Mouse (Mus musculus) left cerebral cortex, adult 11 months (tissue): Measurements from ENCODE around the gene Gatm.

Source experiments
- DNase-seq: peaks from one replicate; pipeline ENCODE4 v3.0.0; 2022; ENCODE audit warnings: low spot score

Gatm gene

GRCm38 (mm10) chr2:122608820-122609219 lies 2.3 kb downstream of the Gatm start:
- no peak for DNase-seq

DNA sequence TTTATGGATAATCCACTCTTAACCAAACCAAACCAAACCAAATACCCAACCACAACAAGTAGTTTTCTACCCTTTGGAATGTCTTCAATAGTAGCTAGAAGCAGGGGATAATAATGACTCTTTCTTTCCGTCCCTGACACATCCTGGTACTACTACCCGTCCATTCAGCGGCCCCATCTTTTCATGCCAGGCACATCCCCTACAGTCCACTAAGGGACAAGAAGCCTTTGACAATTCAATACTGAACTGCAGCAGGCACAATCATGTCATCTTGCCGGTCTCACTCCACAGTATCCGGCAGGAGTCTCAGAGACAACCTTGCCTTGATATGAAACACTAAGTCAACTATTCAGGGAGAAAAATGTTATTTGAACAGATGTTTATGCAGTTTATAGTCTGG lies 5.3 kb downstream of the Gatm start:
- DNase-seq, result no peak

DNA sequence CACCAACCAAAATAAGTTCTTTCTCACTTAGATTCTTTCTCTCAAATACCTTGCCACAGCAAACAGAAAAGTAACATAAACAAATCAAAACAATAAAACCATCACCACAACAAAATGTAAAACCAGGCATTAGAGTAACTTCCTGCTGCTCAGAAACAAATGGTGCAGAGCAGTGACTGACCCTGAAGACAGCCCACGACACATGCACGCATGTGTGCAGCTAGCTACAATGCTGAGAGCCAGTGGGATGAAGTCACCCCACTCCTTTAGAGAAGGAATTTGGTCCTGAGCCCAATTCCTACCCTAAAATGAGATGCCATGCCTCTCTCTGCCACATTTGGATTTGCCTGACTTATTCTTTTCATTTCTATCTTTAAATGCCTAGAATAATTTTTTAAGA lies 9.7 kb downstream of the Gatm start:
- no peak for DNase-seq

DNA sequence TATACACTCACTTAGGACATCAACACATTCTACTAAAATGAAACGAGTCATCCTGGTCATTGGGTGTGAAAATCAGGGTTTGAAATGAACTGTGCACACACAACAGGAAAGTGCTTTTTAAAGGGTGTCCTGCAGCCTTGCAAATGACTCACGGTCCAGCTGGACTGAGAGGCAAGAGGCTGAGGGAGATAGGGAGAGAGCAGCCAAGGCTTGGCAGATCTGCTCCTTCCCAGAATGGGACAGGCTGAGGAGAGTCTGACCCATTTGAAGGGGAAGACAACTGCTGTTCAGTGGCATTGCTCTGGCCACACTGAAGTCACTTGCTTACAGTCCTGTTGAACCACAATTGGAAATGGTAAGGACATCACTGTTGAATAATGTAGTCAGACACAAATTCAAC lies 11.4 kb downstream of the Gatm start:
- DNase-seq, result no peak

DNA sequence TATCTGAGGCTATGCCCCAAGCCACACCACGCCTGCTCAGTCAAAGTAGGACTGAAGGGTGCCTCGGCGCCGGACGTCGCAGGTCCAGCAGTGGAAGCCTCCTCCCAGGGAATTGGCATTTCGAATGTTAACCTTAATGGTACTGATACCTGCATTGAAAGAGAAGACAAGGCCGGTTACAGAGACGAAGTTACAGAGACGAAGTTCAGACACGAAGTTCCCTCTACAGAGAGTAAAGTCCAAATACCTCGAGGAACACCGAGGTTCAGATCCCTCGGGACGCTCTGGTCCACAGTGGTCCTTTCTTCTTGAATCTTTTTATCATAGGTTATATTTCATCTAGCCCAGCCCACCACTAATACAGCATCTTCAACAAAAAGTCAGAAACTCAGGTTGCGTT lies 15.6 kb downstream of the Gatm start:
- no peak for DNase-seq

DNA sequence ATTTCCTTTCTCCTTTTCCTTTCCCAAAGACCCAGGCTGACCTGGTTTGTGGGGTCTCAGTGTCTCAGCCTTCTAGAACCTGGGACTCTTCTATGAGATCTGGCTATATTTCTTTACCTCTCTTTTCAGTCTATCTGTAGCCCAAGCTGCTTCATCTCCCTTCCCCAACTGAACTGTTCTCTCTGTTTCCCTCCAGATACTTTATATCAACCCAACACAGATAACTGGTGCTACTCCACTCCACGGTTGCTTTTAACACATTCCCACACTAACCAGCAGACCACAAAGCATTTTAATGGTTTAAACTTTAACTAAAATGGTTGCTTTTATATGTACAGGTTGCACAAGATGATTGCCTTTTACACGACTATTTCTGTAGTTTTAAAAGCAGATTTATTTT lies 19.9 kb downstream of the Gatm start:
- no peak for DNase-seq

DNA sequence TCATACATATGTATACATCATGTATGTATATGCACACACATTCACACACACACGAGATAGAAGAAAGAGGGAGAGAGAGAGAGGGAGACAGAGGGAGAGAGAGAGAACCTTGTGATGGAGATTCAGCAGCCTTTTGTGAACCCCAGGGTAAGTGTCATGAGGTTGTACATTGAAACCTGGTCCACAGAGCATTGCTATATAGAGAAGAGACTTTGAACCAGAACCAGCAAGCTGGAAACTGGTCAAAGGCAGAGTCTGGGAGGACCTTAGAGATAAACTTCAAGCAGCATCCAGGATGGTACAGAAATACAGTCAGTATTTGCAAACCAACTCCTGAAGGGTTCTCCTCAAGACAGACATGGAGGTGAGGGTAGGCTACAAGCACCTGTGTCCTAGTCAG lies 20.8 kb downstream of the Gatm start:
- DNase-seq, result no peak

DNA sequence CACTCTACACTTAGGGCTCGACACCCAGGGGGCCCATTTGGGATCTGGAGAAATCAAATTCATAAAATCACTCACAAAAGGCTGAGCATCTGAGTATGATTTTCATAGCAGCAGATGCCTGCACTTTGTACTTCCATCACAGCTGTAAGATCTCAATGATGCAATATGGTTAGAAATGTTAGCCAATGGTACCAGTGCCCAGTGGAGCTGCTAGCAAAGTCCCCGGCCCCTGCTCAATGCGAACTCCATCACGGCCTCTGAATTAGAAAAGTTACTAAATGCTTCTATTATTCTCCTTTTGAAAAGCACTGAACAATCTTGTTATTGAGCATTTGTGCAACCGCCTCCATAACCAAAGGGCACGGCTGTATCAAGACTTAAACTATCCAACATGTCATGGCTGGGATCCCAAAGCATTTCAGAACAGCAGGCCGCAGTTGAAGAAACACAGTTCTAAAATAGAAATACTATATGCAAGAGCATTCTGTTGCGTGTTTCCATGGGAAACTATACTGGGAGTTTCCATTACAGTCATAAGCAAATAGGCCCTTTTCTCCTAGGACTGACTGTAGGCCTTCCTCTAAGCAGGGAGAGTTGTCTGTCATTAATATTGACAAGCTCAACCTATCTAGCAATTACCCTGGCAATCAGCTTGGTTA lies 23.1 kb downstream of the Gatm start:
- DNase-seq, result no peak

DNA sequence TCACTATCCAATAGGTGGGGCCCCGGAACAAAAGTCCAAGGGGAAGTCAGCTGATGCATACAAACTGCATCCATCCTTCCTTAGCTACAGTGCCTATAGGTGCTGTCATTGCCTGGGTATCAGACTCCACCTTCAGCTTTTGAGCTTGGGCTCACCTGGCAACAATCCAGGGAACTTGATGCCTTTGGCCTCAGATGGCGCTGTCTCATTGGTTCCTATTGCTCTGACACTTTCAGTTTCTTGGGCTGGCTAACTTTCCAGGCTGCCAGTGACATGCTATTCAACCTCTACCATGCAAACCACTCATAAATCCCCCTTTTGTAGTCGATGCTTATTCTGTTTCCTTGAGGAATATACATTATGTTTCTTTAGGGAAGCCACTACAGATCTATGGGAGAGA lies 24.8 kb downstream of the Gatm start:
- DNase-seq, result no peak

- DNase-seq, result no peak
These were observed 28.8 kb downstream of the Gatm start for GRCm38 (mm10) chr2:122582324-122582723.

- DNase-seq, result no peak
These were observed 29.6 kb downstream of the Gatm start for GRCm38 (mm10) chr2:122581361-122582017.

DNA sequence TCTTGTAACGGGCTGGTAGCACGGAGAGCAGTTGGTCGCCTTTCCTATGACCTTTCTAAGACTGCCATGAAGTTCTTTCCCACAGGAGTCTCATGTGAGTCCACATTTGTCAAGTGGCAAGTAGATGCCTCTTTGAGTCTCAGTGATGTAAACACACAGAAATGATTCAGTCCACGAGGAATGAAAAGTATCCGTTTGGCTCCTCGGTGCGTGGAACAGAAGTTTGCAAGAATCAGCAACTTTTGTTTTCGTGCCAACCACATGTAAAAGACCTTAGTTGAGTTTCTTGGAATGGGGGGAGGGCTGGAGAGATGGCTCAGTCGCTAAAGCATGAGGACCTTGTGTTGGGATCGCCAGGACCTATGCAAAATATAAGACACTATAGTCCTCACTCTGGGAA lies 30.7 kb downstream of the Gatm start:
- DNase-seq, result no peak

- DNase-seq, result no peak
These were observed 33.8 kb downstream of the Gatm start for GRCm38 (mm10) chr2:122577316-122577715.

GRCm38 (mm10) chr2:122576295-122576694 lies 34.8 kb downstream of the Gatm start:
- DNase-seq, result no peak

- DNase-seq, result no peak
These were observed 35.6 kb downstream of the Gatm start for GRCm38 (mm10) chr2:122575470-122575869.

DNA sequence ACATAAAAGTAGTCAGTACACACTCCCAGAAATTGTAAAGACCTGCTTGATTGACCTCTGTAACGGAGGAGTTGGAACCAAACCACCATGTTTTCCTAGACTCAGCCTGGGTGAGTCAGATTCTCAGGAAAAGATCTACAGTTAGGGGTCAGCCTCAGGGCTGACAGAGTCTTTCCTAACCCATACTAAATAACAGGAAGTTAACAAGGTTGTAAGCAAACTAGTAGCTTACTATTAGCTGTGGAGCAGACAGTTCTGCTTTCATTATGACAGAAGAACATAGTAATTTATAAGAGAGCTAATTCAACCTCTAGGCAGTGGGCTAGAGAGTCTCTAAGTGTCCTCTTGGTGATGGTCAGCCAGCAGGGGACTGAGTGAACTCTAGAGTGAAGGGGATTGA lies 38.7 kb downstream of the Gatm start:
- no peak for DNase-seq

- no peak for DNase-seq
These were observed 39.8 kb downstream of the Gatm start for GRCm38 (mm10) chr2:122571326-122571725.

GRCm38 (mm10) chr2:122570430-122570829 lies 40.7 kb downstream of the Gatm start:
- DNase-seq, result no peak

DNA sequence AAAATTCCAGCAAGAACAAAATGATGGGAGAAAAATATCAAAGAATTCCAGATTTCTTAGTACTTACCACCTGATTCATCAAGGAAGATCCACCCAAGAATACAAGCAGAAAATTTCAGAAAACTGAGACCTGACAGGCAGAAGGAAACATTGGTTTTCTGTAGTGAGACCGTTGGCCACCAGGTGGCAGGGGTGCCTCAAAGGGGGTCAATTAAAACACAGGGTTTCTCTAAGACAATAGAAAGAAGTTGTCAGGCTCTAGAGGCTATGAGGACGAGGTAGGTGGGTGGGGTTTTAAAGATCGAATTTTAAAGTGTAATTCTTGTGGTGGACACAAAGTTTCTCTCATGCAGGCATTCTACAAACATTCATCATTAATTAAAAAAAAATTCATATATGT lies 41.7 kb downstream of the Gatm start:
- DNase-seq, result no peak

GRCm38 (mm10) chr2:122562251-122562650 lies 48.9 kb downstream of the Gatm start:
- DNase-seq, result no peak

GRCm38 (mm10) chr2:122561221-122561620 lies 49.9 kb downstream of the Gatm start:
- no peak for DNase-seq

DNA sequence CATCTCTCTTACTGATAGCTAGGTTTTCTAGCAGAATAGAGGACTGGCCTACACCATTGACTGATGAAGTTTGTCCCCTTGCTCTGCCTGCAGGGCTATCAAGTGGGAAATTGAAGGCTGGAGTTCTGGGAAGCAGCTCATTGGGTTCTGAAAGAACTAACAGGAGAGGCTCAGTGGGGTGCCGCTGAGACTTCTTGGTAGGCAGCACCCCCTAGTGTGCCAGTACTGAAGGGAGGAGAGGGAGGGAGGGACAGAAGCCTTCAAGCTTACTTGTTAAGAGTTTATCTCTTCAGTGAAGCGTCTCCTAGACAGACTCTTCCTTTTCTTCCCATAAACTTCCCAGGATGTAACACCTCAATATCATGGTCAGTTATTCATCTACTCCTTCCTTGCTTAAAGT lies 52.8 kb downstream of the Gatm start:
- DNase-seq, result no peak
